Mouse (Mus musculus): ENCODE measurements around the gene Unc5b.
A peak's percentile ranks its signal among the peaks of the same experiment; 100 is the strongest.
"Not testable (repeated sequence)": the region's sequence is repeated elsewhere in the genome, so short reads cannot be mapped to it uniquely, and the experiment has no call there.

Gene Unc5b

GRCm38 (mm10) chr10:60753261-60753660, 78.1 kb downstream of the Unc5b start:
- no peak for DNase-seq (ENCODE audit: low read depth)

- DNase-seq (ENCODE audit: low read depth): peak; percentile 96
Measured at GRCm38 (mm10) chr10:60752040-60753020, 79.1 kb downstream of the Unc5b start, which contains the start of gene Slc29a3. Gene Slc29a3, minus strand, starts transcription at chr10:60752794.

- no peak for DNase-seq (ENCODE audit: low read depth)
Measured at GRCm38 (mm10) chr10:60747667-60748212, 83.6 kb downstream of the Unc5b start.

- no peak for DNase-seq (ENCODE audit: low read depth)
Measured at GRCm38 (mm10) chr10:60746512-60746911, 84.9 kb downstream of the Unc5b start.

GRCm38 (mm10) chr10:60744543-60745290, 86.7 kb downstream of the Unc5b start:
- no peak for DNase-seq (ENCODE audit: low read depth)

- no peak for DNase-seq (ENCODE audit: low read depth)
Measured at GRCm38 (mm10) chr10:60743681-60744080, 87.7 kb downstream of the Unc5b start.

- no peak for DNase-seq (ENCODE audit: low read depth)
Measured at GRCm38 (mm10) chr10:60742942-60743341, 88.4 kb downstream of the Unc5b start.

- not testable (repeated sequence) for DNase-seq (ENCODE audit: low read depth)
Measured at GRCm38 (mm10) chr10:60742296-60742695, 89.1 kb downstream of the Unc5b start.

GRCm38 (mm10) chr10:60741435-60741834, 89.9 kb downstream of the Unc5b start:
- no peak for DNase-seq (ENCODE audit: low read depth)

GRCm38 (mm10) chr10:60739619-60740363, 91.6 kb downstream of the Unc5b start:
- no peak for DNase-seq (ENCODE audit: low read depth)

GRCm38 (mm10) chr10:60737886-60738640, 93.3 kb downstream of the Unc5b start:
- peak; percentile 22 for DNase-seq (ENCODE audit: low read depth)

GRCm38 (mm10) chr10:60737169-60737728, 94.1 kb downstream of the Unc5b start:
- DNase-seq (ENCODE audit: low read depth): no peak

GRCm38 (mm10) chr10:60735737-60736136, 95.6 kb downstream of the Unc5b start:
- DNase-seq (ENCODE audit: low read depth): no peak

- DNase-seq (ENCODE audit: low read depth): no peak
Measured at GRCm38 (mm10) chr10:60733471-60733870, 97.9 kb downstream of the Unc5b start.

GRCm38 (mm10) chr10:60732397-60732861, 99.0 kb downstream of the Unc5b start:
- no peak for DNase-seq (ENCODE audit: low read depth)

GRCm38 (mm10) chr10:60731742-60732141, 99.6 kb downstream of the Unc5b start:
- no peak for DNase-seq (ENCODE audit: low read depth)

GRCm38 (mm10) chr10:60727301-60727700, 104.1 kb downstream of the Unc5b start:
- no peak for DNase-seq (ENCODE audit: low read depth)

GRCm38 (mm10) chr10:60726896-60727295, 104.5 kb downstream of the Unc5b start:
- DNase-seq (ENCODE audit: low read depth): no peak

- DNase-seq (ENCODE audit: low read depth): no peak
Measured at GRCm38 (mm10) chr10:60724496-60724895, 106.9 kb downstream of the Unc5b start.

- DNase-seq (ENCODE audit: low read depth): no peak
Measured at GRCm38 (mm10) chr10:60723345-60723744, 108.0 kb downstream of the Unc5b start.

- no peak for DNase-seq (ENCODE audit: low read depth)
Measured at GRCm38 (mm10) chr10:60721640-60722039, 109.7 kb downstream of the Unc5b start.
